Mouse (Mus musculus) lung, adult 2 months (tissue): Measurements from ENCODE around the gene Ptpn14. TPM values are rescaled to one million over a fixed set of nuclear protein-coding genes. Genes with fewer than 3 reads are reported as not detected.

Source experiments
- DNase-seq: peaks from one replicate; pipeline ENCODE4 v3.0.0; 2022
- H3K4me1 ChIP-seq: fragments of 200-500 bp; 2 replicates; pipeline ENCODE4 v1.6.1; 2011; ENCODE audit warnings: low read length; ENCODE audit not compliant: control insufficient read depth, insufficient read depth
- H3K4me3 ChIP-seq: fragments of 200-500 bp; replicated peaks from 2 replicates; pipeline ENCODE3; 2011; ENCODE audit warnings: low read depth, mild to moderate bottlenecking, control low read depth, low read length; ENCODE audit errors: extremely low read depth
- CTCF ChIP-seq: fragments of 200-500 bp; IDR thresholded peaks from 2 replicates; pipeline ENCODE4 v1.5.1; 2011; ENCODE audit warnings: mild to moderate bottlenecking, low read length, control low read depth; ENCODE audit not compliant: insufficient read depth
- POLR2A ChIP-seq: fragments of 200-500 bp; IDR thresholded peaks from 2 replicates; pipeline ENCODE4 v1.6.1; 2011; ENCODE audit warnings: low read depth, mild to moderate bottlenecking, control low read depth, low read length, borderline replicate concordance; ENCODE audit errors: extremely low read depth
- WGBS: fragments of 180-500 bp; shearing (Covaris S2); methylation state at CpG from one replicate; pipeline ENCODE4 v1.1.7; 2018; 5-methylcytosine and 5-hydroxymethylcytosine counted together
- polyA plus RNA-seq: library from polyadenylated mRNA; depleted of rRNA; stranded (reverse); fragments of >200 nt; gene quantifications from 2 replicates; pipeline ENCODE4 v1.2.3, GENCODE M21; 2012

Gene Ptpn14
- polyA plus RNA-seq, 1 experiment, result 19.7 TPM

DNA sequence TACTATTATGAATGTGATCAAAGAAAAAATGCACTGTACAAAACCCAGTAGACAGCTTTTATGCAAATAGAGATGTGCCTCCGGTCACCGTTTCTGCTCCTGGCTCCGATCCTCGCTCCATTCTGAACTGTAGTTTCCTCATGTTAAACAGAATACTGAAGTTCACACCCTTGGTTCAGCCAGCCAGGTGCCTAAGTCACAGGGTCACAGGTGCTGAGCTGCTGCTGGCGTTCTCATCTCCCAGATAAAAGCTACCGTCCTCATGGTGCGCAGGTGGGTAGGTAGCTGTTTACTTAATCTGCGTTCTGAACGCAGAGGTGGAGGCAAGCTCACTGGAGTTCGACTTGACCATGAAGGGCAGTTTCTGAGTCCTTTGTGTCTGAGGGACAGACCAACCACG is 75.7 kb downstream of the Ptpn14 start:
- Histone ChIP-seq H3K4me1 (peaks cover 15% of the 10 kb centered on the region), H3K4me3 (no peak overlapping the region)
- DNase-seq, result no peak
- 84% methylated on average over 11 of the region's 11 CpGs for WGBS
- TF ChIP-seq CTCF (no peak), POLR2A (no peak)

DNA sequence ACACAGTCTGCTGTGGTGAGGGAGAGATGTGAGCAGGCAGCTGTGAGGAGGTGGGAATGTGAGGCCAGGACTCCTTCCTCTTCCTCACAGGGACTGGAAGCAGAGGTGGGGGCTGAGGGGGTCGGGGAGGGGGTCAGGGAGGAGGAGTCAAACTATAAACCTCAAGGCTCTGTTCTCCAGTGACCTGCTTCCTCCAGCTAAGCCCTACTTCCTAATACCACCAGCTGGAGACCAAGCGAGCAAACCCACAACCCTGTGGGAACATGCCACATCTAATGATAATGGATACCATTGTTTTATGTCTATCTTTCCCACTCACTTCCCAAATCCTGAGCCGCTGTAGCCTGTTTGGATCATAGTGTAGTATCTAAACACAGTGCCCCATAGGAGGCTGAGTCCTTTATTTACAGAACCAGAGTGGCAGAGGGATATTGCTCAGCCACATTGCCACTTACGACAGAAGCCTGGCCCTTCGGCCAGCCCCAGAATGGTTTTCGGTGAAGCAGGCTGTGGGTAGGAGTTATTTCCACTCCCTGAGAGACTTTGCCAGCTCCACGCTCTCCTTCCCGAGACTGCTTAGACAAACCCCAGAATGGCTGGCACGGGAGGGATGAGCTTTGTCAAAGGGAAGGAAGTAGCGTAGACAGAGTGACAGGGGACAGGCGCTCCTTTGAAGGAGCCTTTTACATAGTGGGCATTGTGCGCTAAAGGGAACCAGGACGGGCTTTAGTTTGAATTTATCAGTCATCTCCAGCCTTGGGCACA is 78.6 kb downstream of the Ptpn14 start:
- WGBS, result 43% methylated on average over 13 of the region's 13 CpGs
- H3K4me3 ChIP-seq, result no peak overlapping the region
- TF ChIP-seq CTCF, result no peak
- no peak for DNase-seq
- H3K4me1 ChIP-seq, result peaks cover 9% of the 10 kb centered on the region; the same call in 1 of the 2 replicates

DNA sequence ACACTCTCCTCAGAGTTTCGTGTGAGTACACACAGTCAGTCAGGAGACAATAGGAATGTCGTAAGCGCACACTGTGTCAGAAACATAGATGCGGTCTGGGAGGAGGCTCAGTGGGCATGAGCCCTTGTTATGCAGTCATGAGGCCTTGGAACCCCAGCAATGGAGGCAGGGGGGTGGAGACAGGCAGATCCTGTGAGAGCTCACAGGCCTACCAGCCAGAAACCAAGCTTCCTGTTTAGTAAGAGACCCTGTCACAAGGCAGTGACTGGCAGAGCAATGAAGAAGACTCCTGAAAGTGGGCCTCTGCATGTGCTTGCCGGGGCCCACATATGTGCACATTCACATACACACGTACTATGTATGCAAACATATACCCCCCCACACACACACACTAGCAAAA is 79.9 kb downstream of the Ptpn14 start:
- 89% methylated on average over 6 of the region's 6 CpGs for WGBS
- Histone ChIP-seq H3K4me3 (no peak overlapping the region), H3K4me1 (peaks cover 9% of the 10 kb centered on the region; the same call in 1 of the 2 replicates)
- DNase-seq, result no peak
- no peak for TF ChIP-seq CTCF
- no peak for TF ChIP-seq POLR2A

DNA sequence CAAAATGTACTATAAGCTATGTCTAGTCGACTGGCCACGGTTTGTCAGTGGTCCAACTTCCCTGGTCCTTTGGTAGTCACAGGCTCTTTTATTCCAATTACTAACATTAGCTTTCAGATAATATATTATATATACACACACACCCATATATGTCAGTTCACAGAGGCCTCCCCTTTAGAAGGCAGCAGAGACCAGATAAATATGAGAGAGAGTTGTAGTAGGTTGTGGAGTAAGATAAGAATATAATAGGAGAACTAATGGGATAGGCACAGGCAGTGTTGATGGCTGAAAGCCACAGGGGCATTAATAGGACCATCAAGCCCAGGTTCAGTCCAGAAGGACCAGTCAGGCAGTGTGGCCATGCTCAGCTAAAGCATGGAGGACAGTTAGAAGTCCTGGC is 80.4 kb downstream of the Ptpn14 start:
- 47% methylated on average over 2 of the region's 2 CpGs for WGBS
- DNase-seq, result no peak
- Histone ChIP-seq H3K4me3 (no peak overlapping the region), H3K4me1 (peaks cover 9% of the 10 kb centered on the region; the same call in 1 of the 2 replicates)
- TF ChIP-seq CTCF (no peak), POLR2A (no peak)

DNA sequence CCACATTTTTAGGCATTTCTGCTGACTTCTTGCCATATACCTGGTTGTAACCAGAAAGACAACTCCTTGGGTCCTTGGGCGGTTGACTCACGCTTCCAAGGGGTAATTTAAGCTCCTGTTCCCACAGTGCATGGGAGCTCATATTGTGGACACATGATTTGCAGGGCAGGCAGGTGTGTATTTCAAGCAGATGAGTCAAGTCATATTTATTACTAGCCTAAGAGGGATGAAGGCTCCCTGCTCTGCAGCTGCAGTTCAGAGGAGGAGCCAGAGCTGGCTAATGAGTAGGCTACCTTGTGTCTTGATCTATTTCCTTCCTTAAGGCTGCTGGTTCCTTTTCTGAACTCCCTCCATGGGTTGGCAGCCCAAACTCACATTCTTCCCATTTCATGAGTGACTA is 83.7 kb downstream of the Ptpn14 start:
- Histone ChIP-seq H3K4me1 (peaks cover 11% of the 10 kb centered on the region), H3K4me3 (no peak overlapping the region)
- no peak for TF ChIP-seq CTCF
- no peak for TF ChIP-seq POLR2A
- no peak for DNase-seq
- 90% methylated on average over 2 of the region's 2 CpGs for WGBS

DNA sequence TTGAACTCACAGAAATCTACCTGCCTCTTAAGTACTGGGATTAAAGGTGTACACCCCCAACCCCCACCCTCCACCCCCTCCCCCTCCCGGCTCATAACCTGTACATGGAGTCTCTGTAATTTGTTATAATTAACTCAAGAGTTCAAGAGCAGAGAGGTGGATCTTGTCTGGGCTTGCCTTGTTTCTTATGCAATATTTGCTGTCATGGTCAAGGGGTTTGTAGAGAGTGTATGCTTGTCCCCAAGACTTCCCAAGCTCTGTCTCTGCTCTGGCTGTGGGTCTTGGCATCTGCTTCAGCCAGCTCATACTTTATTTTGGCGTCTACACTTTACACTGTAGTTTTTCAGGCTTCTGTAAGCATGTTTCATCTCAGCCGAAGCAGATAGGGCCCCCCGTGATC is 86.3 kb downstream of the Ptpn14 start:
- no peak overlapping the region for H3K4me3 ChIP-seq
- peaks cover 13% of the 10 kb centered on the region for H3K4me1 ChIP-seq
- TF ChIP-seq CTCF, result no peak
- no peak for TF ChIP-seq POLR2A
- 63% methylated on average over 4 of the region's 4 CpGs for WGBS
- DNase-seq, result no peak

DNA sequence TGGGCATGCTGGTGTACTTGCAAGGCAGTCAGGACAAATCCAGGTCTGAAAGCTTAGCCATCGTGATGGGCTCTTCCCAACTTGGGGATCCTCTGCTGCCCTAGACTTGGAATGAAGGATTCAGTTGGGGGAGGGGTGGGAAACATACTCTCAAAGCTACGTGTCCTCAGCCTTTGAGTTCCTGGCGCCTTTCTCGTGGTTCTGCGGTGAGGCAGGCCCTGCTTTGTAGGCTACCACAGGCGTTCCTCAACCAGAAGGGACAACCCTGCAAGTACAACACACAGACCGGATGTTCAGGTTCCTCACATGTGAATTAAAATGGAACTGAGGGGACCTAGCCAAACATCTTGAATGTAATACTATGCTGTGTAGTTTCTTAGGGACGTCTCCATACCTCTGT is 89.0 kb downstream of the Ptpn14 start:
- 51% methylated on average over 8 of the region's 8 CpGs for WGBS
- Histone ChIP-seq H3K4me1 (peaks cover 13% of the 10 kb centered on the region), H3K4me3 (no peak overlapping the region)
- TF ChIP-seq CTCF (no peak), POLR2A (no peak)
- DNase-seq, result no peak

DNA sequence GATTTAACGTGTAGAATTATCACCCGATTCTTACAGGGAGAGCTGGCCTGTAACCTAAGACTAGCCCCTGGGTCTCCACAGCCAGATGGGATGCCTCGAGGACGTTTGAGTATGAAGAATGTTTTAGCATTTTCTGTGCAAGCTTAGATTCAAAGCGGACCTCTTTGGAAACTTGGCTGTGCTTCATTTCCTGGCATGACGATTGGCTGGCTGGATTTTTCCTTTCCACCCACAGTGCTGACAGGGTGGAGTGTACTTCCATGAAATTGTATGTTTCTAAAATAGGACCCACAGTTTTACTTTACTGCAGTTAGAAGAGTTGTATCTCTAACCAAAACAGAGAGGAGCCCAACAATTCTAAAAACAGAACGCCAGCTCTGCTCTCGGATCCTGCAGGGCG is 89.7 kb downstream of the Ptpn14 start:
- Histone ChIP-seq H3K4me3 (no peak overlapping the region), H3K4me1 (peaks cover 13% of the 10 kb centered on the region)
- whole genome bisulfite sequencing, result 39% methylated on average over 9 of the region's 9 CpGs
- TF ChIP-seq CTCF (no peak), POLR2A (no peak)
- no peak for DNase-seq

DNA sequence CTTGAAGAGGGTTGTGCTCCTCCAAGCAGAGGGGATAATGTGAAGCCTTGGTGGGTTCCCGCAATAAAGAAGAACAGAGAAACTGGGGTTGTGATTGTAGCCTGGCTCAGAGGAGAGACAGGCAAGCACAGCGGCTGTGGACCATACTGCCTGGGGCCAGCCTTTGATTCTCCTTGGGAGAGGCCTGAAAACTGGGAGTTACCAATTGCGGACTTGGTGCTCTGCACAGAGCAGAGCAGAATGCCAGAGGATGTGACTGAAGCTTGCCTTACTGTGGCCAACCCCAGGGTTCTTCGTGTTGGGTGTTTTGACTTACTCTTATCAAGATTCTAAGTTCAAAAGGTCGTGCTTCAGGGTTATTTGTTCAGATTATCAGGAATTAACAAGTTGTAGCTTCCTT is 92.0 kb downstream of the Ptpn14 start:
- TF ChIP-seq POLR2A, result no peak
- no peak for TF ChIP-seq CTCF
- no peak overlapping the region for H3K4me3 ChIP-seq
- no peak for DNase-seq
- H3K4me1 ChIP-seq, result peaks cover 13% of the 10 kb centered on the region
- 56% methylated on average over 5 of the region's 5 CpGs for WGBS

DNA sequence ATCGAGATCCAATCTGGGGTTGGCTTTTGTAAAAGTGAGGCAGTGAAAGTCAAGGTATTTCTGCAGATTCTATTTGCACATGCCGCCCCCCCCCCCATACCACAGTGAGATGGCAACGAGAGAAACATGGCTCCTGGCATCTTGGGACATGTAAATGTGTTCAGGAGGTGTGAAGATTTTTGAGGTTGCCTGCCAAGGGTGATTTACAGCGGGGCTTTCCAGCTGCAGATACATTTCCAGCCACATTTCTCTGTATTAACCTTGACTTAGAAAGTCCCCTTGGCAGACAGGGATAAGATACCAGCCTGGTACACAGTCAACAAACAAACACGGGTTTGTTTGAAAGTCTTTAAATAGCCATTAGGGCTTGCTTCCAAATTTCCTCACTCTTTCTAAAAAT is 96.4 kb downstream of the Ptpn14 start:
- TF ChIP-seq POLR2A, result no peak
- no peak for TF ChIP-seq CTCF
- no peak overlapping the region for H3K4me3 ChIP-seq
- WGBS, result 64% methylated on average over 5 of the region's 5 CpGs
- H3K4me1 ChIP-seq, result no peaks in the 10 kb centered on the region
- no peak for DNase-seq
